Mouse (Mus musculus) erythroblast, embryonic 14.5 days (primary cell): Measurements from ENCODE around the gene March10.

Experiments
- GATA1 ChIP-seq: IDR thresholded peaks from 2 replicates; pipeline ENCODE4 v1.6.1; 2012; ENCODE audit warnings: low read length, inconsistent platforms, mixed read lengths
- TAL1 ChIP-seq: IDR thresholded peaks from 3 replicates; pipeline ENCODE4 v1.6.1; 2012; ENCODE audit warnings: low read length, inconsistent platforms, mixed read lengths

- TF ChIP-seq TAL1: no peak
- no peak for TF ChIP-seq GATA1
Measured at GRCm38 (mm10) chr11:105352954-105353890, 103.3 kb downstream of the March10 start.
